Mouse (Mus musculus) kidney, adult 9 months (tissue): Measurements from ENCODE around the gene Gm5767.

Experiments
- DNase-seq: peaks from one replicate; pipeline ENCODE4 v3.0.0; 2022

The Gm5767 gene

GRCm38 (mm10) chr16:8670041-8671035 lies 10.2 kb upstream of the Gm5767 start:
- DNase-seq, result no peak

GRCm38 (mm10) chr16:8671551-8672349 lies 8.8 kb upstream of the Gm5767 start, which contains the start of gene Carhsp1:
TSS of gene Carhsp1 (minus strand) at chr16:8672155.
- DNase-seq, result peak; percentile 97

GRCm38 (mm10) chr16:8672350-8672687 lies 8.3 kb upstream of the Gm5767 start:
- no peak for DNase-seq

GRCm38 (mm10) chr16:8672811-8673210 lies 7.8 kb upstream of the Gm5767 start:
- peak; percentile 56 for DNase-seq

- DNase-seq, result no peak
These were observed 7.2 kb upstream of the Gm5767 start for GRCm38 (mm10) chr16:8673343-8673742.

- peak; percentile 63 for DNase-seq
These were observed 6.4 kb upstream of the Gm5767 start for GRCm38 (mm10) chr16:8674165-8674564.

- DNase-seq, result no peak
These were observed 5.0 kb upstream of the Gm5767 start for GRCm38 (mm10) chr16:8675559-8675958.

GRCm38 (mm10) chr16:8676228-8676627 lies 4.3 kb upstream of the Gm5767 start:
- DNase-seq, result no peak

- peak; percentile 43 for DNase-seq
These were observed 3.8 kb upstream of the Gm5767 start for GRCm38 (mm10) chr16:8676800-8677199.

GRCm38 (mm10) chr16:8678035-8678434 lies 2.5 kb upstream of the Gm5767 start:
- DNase-seq, result no peak

- no peak for DNase-seq
These were observed 1.9 kb upstream of the Gm5767 start for GRCm38 (mm10) chr16:8678676-8679075.

- no peak for DNase-seq
These were observed 790 bp upstream of the Gm5767 start for GRCm38 (mm10) chr16:8679780-8680179.

GRCm38 (mm10) chr16:8685087-8685486 lies 4.5 kb downstream of the Gm5767 start:
- peak; percentile 28 for DNase-seq

GRCm38 (mm10) chr16:8686121-8686870 lies 5.7 kb downstream of the Gm5767 start:
- DNase-seq, result peak; percentile 86

- no peak for DNase-seq
These were observed 6.4 kb downstream of the Gm5767 start for GRCm38 (mm10) chr16:8686871-8687535.

GRCm38 (mm10) chr16:8687559-8688112 lies 7.1 kb downstream of the Gm5767 start:
- no peak for DNase-seq

- peak; percentile 75 for DNase-seq
These were observed 9.5 kb downstream of the Gm5767 start for GRCm38 (mm10) chr16:8689979-8690656.

GRCm38 (mm10) chr16:8691206-8691605 lies 10.6 kb downstream of the Gm5767 start:
- no peak for DNase-seq

- no peak for DNase-seq
These were observed 19.0 kb downstream of the Gm5767 start for GRCm38 (mm10) chr16:8699556-8699955.

- peak; percentile 75 for DNase-seq
These were observed 20.0 kb downstream of the Gm5767 start for GRCm38 (mm10) chr16:8700586-8700985.

GRCm38 (mm10) chr16:8711998-8712397 lies 31.4 kb downstream of the Gm5767 start:
- no peak for DNase-seq
